Mouse (Mus musculus): Measurements from ENCODE around the gene Aqp1. TPM values are rescaled to one million over a fixed set of nuclear protein-coding genes. Genes with fewer than 3 reads are reported as not detected.

Aqp1 gene
- 441 and 451 TPM in 2 replicates for total RNA-seq (2014; fragmentation: Nextera tagmentation)
- 409 and 437 TPM in 2 replicates for total RNA-seq (2017)

- peak; percentile 68 for ATAC-seq (replicated peaks; ENCODE audit: low FRiP score, low TSS enrichment, poor library complexity, severe bottlenecking)
Observed at GRCm38 (mm10) chr6:55335989-55336514, at the start of gene Aqp1. Gene Aqp1, plus strand, starts transcription at chr6:55336432.

DNA sequence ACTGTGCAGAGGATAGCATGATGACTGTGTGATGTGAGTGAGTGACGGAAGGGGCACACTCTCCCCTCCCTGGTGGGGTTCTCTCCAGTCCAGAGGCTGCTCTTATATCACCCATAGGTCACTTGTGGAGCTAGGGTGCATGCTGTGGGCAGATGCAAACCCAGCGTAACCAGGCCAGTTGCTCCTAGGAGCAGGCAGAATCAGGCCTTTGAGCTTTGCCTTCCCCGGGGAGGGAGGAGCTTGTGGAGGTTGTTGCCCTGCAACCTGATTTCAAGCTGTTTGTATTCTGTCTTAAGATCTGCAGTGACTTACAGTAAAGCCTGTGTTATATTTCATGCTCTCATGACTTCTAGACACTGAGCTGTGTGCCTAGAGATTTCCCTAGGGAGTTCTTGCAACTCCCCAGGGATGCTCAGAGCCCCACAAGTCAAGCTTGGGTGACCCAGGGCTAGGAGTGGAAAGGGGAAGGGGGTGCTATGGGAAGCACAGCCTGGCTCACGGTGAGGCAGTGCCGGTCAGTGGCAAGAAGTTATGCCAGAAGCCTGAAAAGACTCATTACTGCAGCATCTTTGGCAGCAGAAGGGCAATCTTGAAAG is 48.1 kb upstream of the Aqp1 start:
- ATAC-seq (replicated peaks; ENCODE audit: low FRiP score, low TSS enrichment, poor library complexity, severe bottlenecking) = no peak

GRCm38 (mm10) chr6:55294549-55295131 is 41.6 kb upstream of the Aqp1 start:
- peak; percentile 44 for ATAC-seq (replicated peaks; ENCODE audit: low FRiP score, low TSS enrichment, poor library complexity, severe bottlenecking)

DNA sequence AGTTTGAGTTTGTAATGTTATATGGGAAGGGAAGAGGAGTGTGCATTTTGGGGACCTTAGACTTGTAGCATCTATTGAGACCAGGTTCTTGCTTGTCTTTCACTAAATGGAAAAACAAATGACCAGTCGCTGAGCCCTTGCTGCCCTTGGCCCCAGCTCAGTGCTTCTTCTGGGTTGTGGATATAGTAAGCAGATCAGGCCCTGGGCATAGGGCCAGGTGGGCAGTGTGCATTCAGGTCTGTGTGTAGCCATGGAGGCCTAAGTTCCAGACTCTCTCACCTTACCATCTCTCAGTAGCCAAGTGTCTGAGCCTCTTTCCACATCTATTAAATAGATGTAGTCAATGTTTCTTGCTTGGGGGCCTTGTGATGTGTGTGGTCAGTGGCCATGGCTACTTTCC is 40.9 kb upstream of the Aqp1 start:
- ATAC-seq (replicated peaks; ENCODE audit: low FRiP score, low TSS enrichment, poor library complexity, severe bottlenecking) = no peak

- peak; percentile 76 for ATAC-seq (replicated peaks; ENCODE audit: low FRiP score, low TSS enrichment, poor library complexity, severe bottlenecking)
Observed at GRCm38 (mm10) chr6:55299482-55299881, 36.8 kb upstream of the Aqp1 start.

GRCm38 (mm10) chr6:55299917-55300316 is 36.3 kb upstream of the Aqp1 start:
- ATAC-seq (replicated peaks; ENCODE audit: low FRiP score, low TSS enrichment, poor library complexity, severe bottlenecking) = no peak

GRCm38 (mm10) chr6:55300704-55301103 is 35.5 kb upstream of the Aqp1 start:
- ATAC-seq (replicated peaks; ENCODE audit: low FRiP score, low TSS enrichment, poor library complexity, severe bottlenecking) = no peak

DNA sequence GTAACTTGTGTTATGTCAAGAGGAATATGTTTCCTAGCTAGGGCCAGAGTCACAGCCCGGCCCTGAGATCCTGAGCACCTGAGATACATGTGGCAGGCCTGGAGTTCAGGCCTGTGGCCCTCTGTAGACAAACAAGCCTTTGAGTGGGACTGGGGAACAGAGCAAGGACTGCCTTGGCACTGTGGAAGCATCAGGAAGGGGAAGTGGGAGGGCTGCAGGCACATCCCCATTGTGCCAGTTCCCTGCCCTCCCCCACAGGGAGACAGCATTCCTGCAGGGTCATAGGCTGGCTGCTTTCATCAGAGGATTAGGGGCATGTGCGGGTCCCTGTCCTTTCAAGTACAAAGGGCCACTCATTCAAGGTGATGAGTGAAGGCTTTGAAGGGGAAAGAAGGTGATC is 26.1 kb upstream of the Aqp1 start:
- ATAC-seq (replicated peaks; ENCODE audit: low FRiP score, low TSS enrichment, poor library complexity, severe bottlenecking) = no peak

GRCm38 (mm10) chr6:55311962-55312361 is 24.3 kb upstream of the Aqp1 start:
- no peak for ATAC-seq (replicated peaks; ENCODE audit: low FRiP score, low TSS enrichment, poor library complexity, severe bottlenecking)

DNA sequence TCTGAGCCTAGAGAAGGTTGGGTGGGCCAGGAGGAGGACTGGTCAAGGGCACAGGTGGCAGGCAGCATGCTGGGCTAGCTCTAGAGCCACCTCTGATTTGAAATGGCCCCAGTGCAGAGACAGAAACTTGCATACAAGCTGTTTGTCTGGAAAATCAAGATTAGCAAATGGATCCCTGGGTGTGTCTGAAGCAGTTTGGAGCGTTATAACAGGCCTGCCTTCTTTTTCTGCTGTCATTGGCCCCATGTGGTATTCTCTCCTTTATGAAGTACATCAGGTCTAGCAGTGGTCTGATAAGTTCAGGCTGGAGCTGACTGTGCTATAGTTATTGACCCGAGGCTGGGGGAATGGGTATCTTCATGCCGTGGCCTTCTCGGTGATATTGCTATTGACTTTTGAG is 22.3 kb upstream of the Aqp1 start:
- peak; percentile 86 for ATAC-seq (replicated peaks; ENCODE audit: low FRiP score, low TSS enrichment, poor library complexity, severe bottlenecking)

GRCm38 (mm10) chr6:55314628-55315027 is 21.6 kb upstream of the Aqp1 start:
- no peak for ATAC-seq (replicated peaks; ENCODE audit: low FRiP score, low TSS enrichment, poor library complexity, severe bottlenecking)

DNA sequence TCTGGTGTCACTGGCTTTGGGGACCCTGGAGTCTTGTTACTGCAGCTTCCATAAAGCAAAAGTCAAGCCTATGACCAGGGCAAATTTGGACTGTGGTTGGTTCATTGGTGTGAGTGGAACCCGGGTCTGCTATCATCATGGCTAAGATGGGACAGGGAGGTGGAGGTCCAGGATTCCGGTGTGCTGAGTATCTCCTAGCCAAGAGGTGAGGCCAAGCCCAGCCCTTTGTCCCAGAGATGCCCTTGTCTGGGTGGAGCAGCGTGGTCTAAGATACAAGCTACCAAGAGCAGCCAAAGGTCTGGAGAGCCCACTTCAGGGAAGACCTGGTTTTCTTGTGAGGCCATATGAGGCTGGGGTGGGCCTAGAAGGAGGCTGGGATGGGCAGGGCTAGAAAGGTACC is 17.6 kb upstream of the Aqp1 start:
- ATAC-seq (replicated peaks; ENCODE audit: low FRiP score, low TSS enrichment, poor library complexity, severe bottlenecking) = no peak

DNA sequence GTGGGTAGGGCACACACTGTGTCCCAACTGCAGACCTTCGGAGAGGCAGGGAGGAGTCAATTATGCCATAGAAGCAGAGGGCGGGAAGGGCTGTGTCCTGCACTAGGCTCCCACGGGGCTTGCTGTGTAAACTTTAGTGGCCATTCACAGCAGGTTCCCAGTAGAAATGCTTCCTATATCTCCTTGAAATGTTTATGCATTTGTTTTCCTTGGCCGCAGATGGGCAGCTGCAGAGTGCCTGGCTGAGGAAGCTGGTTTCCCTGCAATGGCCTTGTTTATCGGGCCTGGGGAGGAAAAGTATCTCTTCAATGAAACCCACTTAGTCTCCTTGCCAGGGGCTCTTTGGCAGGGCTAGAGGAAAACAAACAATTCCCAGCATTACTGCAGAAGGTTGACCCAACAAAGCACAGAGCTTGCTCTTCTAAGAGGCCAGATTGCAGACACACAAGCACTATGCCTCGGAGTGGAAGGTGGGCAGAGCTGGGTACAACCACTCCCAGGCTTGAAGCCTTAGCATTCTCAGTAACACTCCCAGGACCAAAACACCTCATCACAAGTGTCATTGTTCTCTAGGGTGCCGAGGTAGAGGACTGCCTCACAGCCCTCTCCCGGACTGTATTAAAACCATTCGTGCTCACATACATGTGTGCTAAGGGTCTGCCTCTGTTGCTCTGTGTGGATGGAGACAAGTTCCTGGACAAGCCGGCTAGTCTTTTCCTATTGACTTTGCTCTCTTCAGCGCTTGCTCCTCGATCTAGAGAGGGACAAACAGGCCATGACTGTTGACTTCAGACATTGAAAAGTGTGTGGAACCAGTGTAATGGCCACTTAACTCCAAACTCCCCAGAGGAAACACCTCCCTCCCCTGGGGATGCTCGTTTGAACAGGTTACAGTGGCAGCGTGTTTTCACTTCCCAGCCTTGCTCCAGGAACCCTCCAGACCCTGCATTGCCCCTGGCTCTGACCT is 16.4 kb upstream of the Aqp1 start:
- ATAC-seq (replicated peaks; ENCODE audit: low FRiP score, low TSS enrichment, poor library complexity, severe bottlenecking) = no peak

DNA sequence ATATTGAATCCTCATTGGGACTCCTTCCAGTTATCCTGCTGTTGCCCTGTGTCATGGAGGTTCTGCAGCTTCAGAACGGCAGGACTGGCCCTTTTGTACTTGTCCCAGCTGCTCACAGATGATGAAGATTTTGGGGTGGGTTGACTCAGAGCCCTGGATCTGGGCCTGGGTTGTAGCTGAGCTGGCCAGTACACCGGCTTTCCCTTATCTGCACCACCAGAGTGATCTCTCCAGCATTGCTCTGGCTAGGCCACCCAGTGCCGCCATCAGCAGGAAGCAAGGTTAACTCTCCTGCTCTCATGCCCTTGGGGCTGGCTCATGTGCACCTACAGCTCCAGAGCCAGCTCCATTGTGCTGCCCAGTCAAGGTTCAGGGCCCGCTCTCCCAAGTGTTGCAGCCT is 15.3 kb upstream of the Aqp1 start:
- peak; percentile 58 for ATAC-seq (replicated peaks; ENCODE audit: low FRiP score, low TSS enrichment, poor library complexity, severe bottlenecking)

DNA sequence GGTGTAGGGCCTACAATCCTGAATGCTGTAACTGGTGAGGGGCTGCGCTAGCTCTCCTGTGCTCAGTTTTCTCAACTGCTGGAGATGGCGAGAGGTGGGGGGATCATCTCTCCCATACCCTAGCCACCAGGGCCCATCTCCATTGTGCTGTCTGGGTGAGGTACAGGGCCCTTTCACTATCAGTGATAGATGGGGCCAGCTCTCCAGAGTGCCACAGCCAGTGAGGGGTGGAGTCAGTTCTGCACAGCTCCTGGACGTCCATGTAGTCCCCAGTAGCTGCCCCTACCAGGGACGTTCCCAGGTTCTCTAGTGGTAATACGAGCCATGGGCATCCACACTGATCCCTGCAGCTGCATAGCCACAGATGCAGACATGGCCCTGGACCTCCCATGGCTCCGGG is 14.7 kb upstream of the Aqp1 start:
- no peak for ATAC-seq (replicated peaks; ENCODE audit: low FRiP score, low TSS enrichment, poor library complexity, severe bottlenecking)

GRCm38 (mm10) chr6:55322980-55323379 is 13.3 kb upstream of the Aqp1 start:
- ATAC-seq (replicated peaks; ENCODE audit: low FRiP score, low TSS enrichment, poor library complexity, severe bottlenecking) = peak; percentile 28

GRCm38 (mm10) chr6:55323908-55324634 is 12.2 kb upstream of the Aqp1 start:
- ATAC-seq (replicated peaks; ENCODE audit: low FRiP score, low TSS enrichment, poor library complexity, severe bottlenecking) = peak; percentile 64

DNA sequence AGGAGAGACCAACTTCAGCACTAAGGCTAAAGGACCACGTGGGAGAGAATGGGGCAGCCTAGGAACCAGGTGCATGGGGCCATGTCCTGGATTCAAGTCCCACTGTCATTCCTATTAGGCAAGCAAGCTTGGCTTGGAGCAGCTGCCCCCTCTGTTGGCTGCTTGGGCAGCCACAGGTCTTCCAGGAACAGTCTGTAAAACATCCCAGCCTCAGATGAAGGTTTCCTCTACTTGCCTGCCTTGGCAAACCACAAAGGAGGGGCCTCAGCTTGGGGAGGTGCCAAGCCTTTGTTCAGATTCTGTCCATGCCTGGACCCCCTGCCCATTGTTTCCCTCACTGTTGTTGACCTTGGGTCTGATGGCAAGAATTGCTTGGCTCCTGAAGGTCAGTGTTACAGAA is 11.4 kb upstream of the Aqp1 start:
- ATAC-seq (replicated peaks; ENCODE audit: low FRiP score, low TSS enrichment, poor library complexity, severe bottlenecking) = no peak

DNA sequence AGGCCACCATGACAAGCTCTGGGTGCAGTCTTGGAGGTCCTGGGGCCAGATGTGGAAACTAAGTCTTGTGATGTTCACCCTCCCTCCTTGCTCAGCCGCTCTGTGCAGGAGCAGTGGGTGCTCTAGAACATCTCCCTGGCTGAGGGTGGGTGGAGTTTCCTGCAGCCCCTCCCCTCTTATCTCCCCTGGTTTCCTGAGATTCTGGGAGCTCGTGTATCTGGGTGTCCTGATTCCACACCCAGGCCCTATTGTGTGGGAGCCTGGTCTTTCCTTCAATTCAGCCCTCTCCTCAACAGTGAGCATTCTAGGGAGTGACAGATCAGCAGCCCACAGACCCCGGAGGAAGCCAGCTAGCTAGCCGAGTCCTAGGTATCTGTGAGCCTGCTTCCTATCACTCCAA is 9.9 kb upstream of the Aqp1 start:
- no peak; the same call in 1 of the 2 replicates for ATAC-seq (replicated peaks; ENCODE audit: low FRiP score, low TSS enrichment, poor library complexity, severe bottlenecking)

DNA sequence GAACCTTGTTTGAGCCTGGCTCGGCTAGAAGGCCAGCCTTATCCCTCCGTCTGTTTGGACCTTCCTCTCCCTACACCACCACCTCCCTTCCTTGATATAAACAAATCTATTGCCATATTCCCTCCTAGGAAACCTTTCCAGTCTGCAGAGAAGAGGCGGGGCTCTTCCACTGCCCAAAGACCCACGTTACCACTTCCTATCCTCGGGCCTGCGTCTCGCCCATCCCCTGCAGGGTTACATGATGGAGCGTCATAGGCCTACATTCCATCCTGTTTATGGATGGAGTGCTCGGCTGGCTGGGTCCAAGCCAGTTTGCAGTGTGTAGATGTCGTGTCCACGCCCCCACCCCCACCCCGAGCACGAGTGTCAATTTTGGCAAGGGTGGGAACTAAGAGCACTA is 8.9 kb upstream of the Aqp1 start:
- no peak for ATAC-seq (replicated peaks; ENCODE audit: low FRiP score, low TSS enrichment, poor library complexity, severe bottlenecking)
